Mouse (Mus musculus) spleen, postnatal 36 days (tissue): Measurements from ENCODE around the gene Medag.

Source experiments
- DNase-seq, 2 experiments: peaks; one replicate each; pipeline ENCODE4 v3.0.0; 2022; ENCODE audit warnings: low spot score in 2 of 2, mixed read lengths in 1 of 2

Gene Medag

GRCm38 (mm10) chr5:149429541-149429940 is 18.0 kb downstream of the Medag start:
- DNase-seq: no peak

GRCm38 (mm10) chr5:149430943-149431342 is 19.4 kb downstream of the Medag start:
- DNase-seq: peak in 1 of 2 experiments; percentile 26

- no peak for DNase-seq
Measured at GRCm38 (mm10) chr5:149433618-149434017, 22.1 kb downstream of the Medag start.

- no peak for DNase-seq
Measured at GRCm38 (mm10) chr5:149434141-149434690, 22.7 kb downstream of the Medag start.

GRCm38 (mm10) chr5:149436541-149436940 is 25.0 kb downstream of the Medag start:
- DNase-seq: no peak

- DNase-seq: no peak
Measured at GRCm38 (mm10) chr5:149437150-149437549, 25.6 kb downstream of the Medag start.

- peak in 1 of 2 experiments; percentile 11 for DNase-seq
Measured at GRCm38 (mm10) chr5:149439531-149440179, 28.1 kb downstream of the Medag start, which contains the start of gene Tex26. Gene Tex26, plus strand, starts transcription at chr5:149439660.

GRCm38 (mm10) chr5:149440180-149440573 is 28.6 kb downstream of the Medag start:
- DNase-seq: no peak

- DNase-seq: no peak
Measured at GRCm38 (mm10) chr5:149441646-149442276, 30.2 kb downstream of the Medag start.

GRCm38 (mm10) chr5:149442277-149442660 is 30.7 kb downstream of the Medag start:
- DNase-seq: no peak

- no peak for DNase-seq
Measured at GRCm38 (mm10) chr5:149444451-149444850, 32.9 kb downstream of the Medag start.

GRCm38 (mm10) chr5:149446495-149446894 is 34.9 kb downstream of the Medag start:
- no peak for DNase-seq

- DNase-seq: no peak
Measured at GRCm38 (mm10) chr5:149447733-149448132, 36.2 kb downstream of the Medag start.

- DNase-seq: no peak
Measured at GRCm38 (mm10) chr5:149449406-149449805, 37.9 kb downstream of the Medag start.

- DNase-seq: no peak
Measured at GRCm38 (mm10) chr5:149451209-149451681, 39.7 kb downstream of the Medag start.

GRCm38 (mm10) chr5:149454281-149454680 is 42.7 kb downstream of the Medag start:
- peak; percentile 22 to 35 for DNase-seq

- no peak for DNase-seq
Measured at GRCm38 (mm10) chr5:149456544-149456943, 45.0 kb downstream of the Medag start.

- DNase-seq: no peak
Measured at GRCm38 (mm10) chr5:149462071-149462470, 50.5 kb downstream of the Medag start.

GRCm38 (mm10) chr5:149465305-149465704 is 53.8 kb downstream of the Medag start:
- DNase-seq: no peak

GRCm38 (mm10) chr5:149474142-149474541 is 62.6 kb downstream of the Medag start:
- DNase-seq: no peak

GRCm38 (mm10) chr5:149474701-149475468 is 63.3 kb downstream of the Medag start:
- DNase-seq: no peak
